Mouse (Mus musculus) midbrain, embryonic 11.5 days (tissue): ENCODE results near the gene Olfr48. TPM values are rescaled to one million over a fixed set of nuclear protein-coding genes. Genes with fewer than 3 reads are reported as not detected.

Source experiments
- polyA plus RNA-seq: library from polyadenylated mRNA; unstranded; fragments of >200 nt; fragmentation: Nextera tagmentation; extraction: Ambion mirVana; gene quantifications from 2 replicates; pipeline ENCODE4 v1.2.1, GENCODE M21; 2014

Olfr48 gene
- polyA plus RNA-seq, 1 experiment from 2014 or later = not detected

Other genes with a start within 250 kb of the Olfr48 start
- gene Olfr1247, start 234.1 kb downstream of the Olfr48 start, polyA plus RNA-seq = not detected in 2 replicates
- gene Olfr1248, start 230.0 kb downstream of the Olfr48 start, polyA plus RNA-seq = not detected in 2 replicates
- gene Olfr1249, start 213.2 kb downstream of the Olfr48 start, polyA plus RNA-seq = not detected in 2 replicates
- gene Olfr1250, start 186.7 kb downstream of the Olfr48 start, polyA plus RNA-seq = not detected in 2 replicates
- gene Olfr1251, start 176.3 kb downstream of the Olfr48 start, polyA plus RNA-seq = not detected in 2 replicates
- gene Olfr1252, start 123.2 kb downstream of the Olfr48 start, polyA plus RNA-seq = not detected in 2 replicates
- not detected in 2 replicates for gene Olfr1253, start 91.1 kb downstream of the Olfr48 start, polyA plus RNA-seq
- not detected in 2 replicates for gene Olfr1254, start 54.6 kb downstream of the Olfr48 start, polyA plus RNA-seq
- not detected in 2 replicates for gene Olfr1255, start 36.2 kb downstream of the Olfr48 start, polyA plus RNA-seq
- not detected in 2 replicates for gene Olfr1256, start 6.7 kb downstream of the Olfr48 start, polyA plus RNA-seq
- not detected in 2 replicates for gene Olfr1257, start 30.2 kb upstream of the Olfr48 start, polyA plus RNA-seq
- not detected in 2 replicates for gene Olfr1258, start 79.1 kb upstream of the Olfr48 start, polyA plus RNA-seq
- gene Olfr1259, start 100.5 kb upstream of the Olfr48 start, polyA plus RNA-seq = not detected in 2 replicates
- not detected in 2 replicates for gene Olfr1260, start 126.1 kb upstream of the Olfr48 start, polyA plus RNA-seq
- not detected in 2 replicates for gene Olfr1261, start 143.0 kb upstream of the Olfr48 start, polyA plus RNA-seq
- not detected in 2 replicates for gene Olfr1262, start 151.9 kb upstream of the Olfr48 start, polyA plus RNA-seq
- not detected in 2 replicates for gene Olfr1263, start 163.9 kb upstream of the Olfr48 start, polyA plus RNA-seq
- not detected in 2 replicates for gene Olfr1264, start 177.4 kb upstream of the Olfr48 start, polyA plus RNA-seq
- not detected in 2 replicates for gene Olfr1265, start 187.1 kb upstream of the Olfr48 start, polyA plus RNA-seq
- not detected in 2 replicates for gene Olfr140, start 215.4 kb upstream of the Olfr48 start, polyA plus RNA-seq